Mouse (Mus musculus) bone marrow, adult 2 months (tissue): ENCODE data around the gene Phykpl.

Source experiments
- CTCF ChIP-seq: fragments of 200-500 bp; IDR thresholded peaks from 2 replicates; pipeline ENCODE4 v1.5.1; 2011; ENCODE audit warnings: low read length, control low read depth; ENCODE audit not compliant: control insufficient read depth, insufficient read depth
- POLR2A ChIP-seq: fragments of 200-500 bp; IDR thresholded peaks from 2 replicates; pipeline ENCODE4 v1.6.1; 2011; ENCODE audit warnings: low read depth, mild to moderate bottlenecking, control low read depth, low read length, borderline replicate concordance; ENCODE audit not compliant: control insufficient read depth

DNA sequence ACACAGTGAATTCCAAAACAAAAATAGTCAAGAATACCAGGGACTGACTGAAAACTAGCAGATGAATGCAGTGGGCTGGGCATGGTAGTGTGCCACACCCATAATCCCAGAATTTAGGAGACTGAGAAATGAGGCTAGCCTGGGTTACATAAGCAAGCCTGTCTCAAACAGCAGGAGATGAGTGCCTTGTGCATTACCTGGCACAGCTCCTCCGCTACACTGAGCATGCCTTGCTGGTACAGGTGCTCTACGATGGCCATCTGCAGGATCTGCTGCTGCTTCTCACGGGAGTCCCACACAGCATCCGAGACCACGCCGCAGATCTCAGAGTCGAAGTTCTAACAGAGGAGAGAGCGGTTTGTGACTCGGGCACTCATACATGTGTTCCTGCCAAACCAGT is 42.9 kb downstream of the Phykpl start:
- TF ChIP-seq POLR2A = no peak
- no peak for TF ChIP-seq CTCF
